Mouse (Mus musculus) midbrain, embryonic 14.5 days (tissue): ENCODE measurements around the gene Frmd4b. TPM values are rescaled to one million over a fixed set of nuclear protein-coding genes. Genes with fewer than 3 reads are reported as not detected.

Source experiments
- ATAC-seq: fragments of 200-750 bp; cut with Nextera tagmentation; 2 replicates; pipeline ENCODE4 v1.8.0; 2017; ENCODE audit warnings: moderate number of reproducible peaks, moderate library complexity; ENCODE audit not compliant: low FRiP score, low TSS enrichment
- DNase-seq: peaks from one replicate; pipeline ENCODE4 v3.0.0-alpha.2; 2015
- H3K27ac ChIP-seq: fragments of 300-500 bp; sonication (generic); replicated peaks from 2 replicates; pipeline ENCODE4 v1.5.1; 2014; ENCODE audit warnings: mild to moderate bottlenecking, low read depth, low read length, moderate library complexity
- H3K27me3 ChIP-seq: fragments of 300-500 bp; sonication (generic); 2 replicates; pipeline ENCODE4 v1.6.1; 2014; ENCODE audit warnings: low read length, control low read depth, mixed read lengths; ENCODE audit not compliant: control insufficient read depth, insufficient read depth
- H3K36me3 ChIP-seq: fragments of 300-500 bp; sonication (generic); 2 replicates; pipeline ENCODE4 v1.6.1; 2014; ENCODE audit warnings: low read length, control low read depth; ENCODE audit not compliant: control insufficient read depth, insufficient read depth
- H3K4me1 ChIP-seq: fragments of 300-500 bp; sonication (generic); 2 replicates; pipeline ENCODE4 v1.6.1; 2014; ENCODE audit warnings: mild to moderate bottlenecking, antibody characterized with exemption, low read length, control low read depth; ENCODE audit not compliant: control insufficient read depth, insufficient read depth
- H3K4me2 ChIP-seq: fragments of 300-500 bp; sonication (generic); 2 replicates; pipeline ENCODE4 v1.6.1; 2014; ENCODE audit warnings: mild to moderate bottlenecking, low read length, moderate library complexity
- H3K4me3 ChIP-seq: fragments of 300-500 bp; sonication (generic); replicated peaks from 2 replicates; pipeline ENCODE4 v1.5.1; 2014; ENCODE audit warnings: low read depth, low read length
- H3K9ac ChIP-seq: fragments of 300-500 bp; sonication (generic); replicated peaks from 2 replicates; pipeline ENCODE4 v1.6.1; 2014; ENCODE audit warnings: mild to moderate bottlenecking, low read length, moderate library complexity
- H3K9me3 ChIP-seq: fragments of 300-500 bp; sonication (generic); 2 replicates; pipeline ENCODE4 v1.6.1; 2016; ENCODE audit warnings: low read length, control low read depth, mixed read lengths; ENCODE audit not compliant: control insufficient read depth
- WGBS: fragments of 180-500 bp; shearing (Covaris S2); extraction: QIAGEN DNeasy Blood & Tissue Kit; methylation state at CpG from one replicate; pipeline ENCODE4 v1.1.7; 2014; 5-methylcytosine and 5-hydroxymethylcytosine counted together
- polyA plus RNA-seq: library from polyadenylated mRNA; unstranded; fragments of >200 nt; fragmentation: Nextera tagmentation; extraction: Ambion mirVana; gene quantifications from 2 replicates; pipeline ENCODE4 v1.2.1, GENCODE M21; 2014

Gene Frmd4b
- polyA plus RNA-seq, 1 experiment from 2014 or later, result 21.7 TPM

- DNase-seq, result peak; percentile 96
- Histone ChIP-seq H3K4me2 (peak overlapping the region; percentile 24; the same call in 1 of the 2 replicates), H3K27me3 (no peaks in the 10 kb centered on the region), H3K9ac (no peak overlapping the region), H3K27ac (no peak overlapping the region), H3K4me3 (no peak overlapping the region), H3K9me3 (no peaks in the 10 kb centered on the region), H3K36me3 (no peaks in the 10 kb centered on the region), H3K4me1 (peaks cover 9% of the 10 kb centered on the region)
- peak; percentile 64; the same call in 1 of the 2 replicates for ATAC-seq
- 1% methylated on average over 11 of the region's 11 CpGs for WGBS
These were observed 94.2 kb downstream of the Frmd4b start for GRCm38 (mm10) chr6:97523118-97523517.

DNA sequence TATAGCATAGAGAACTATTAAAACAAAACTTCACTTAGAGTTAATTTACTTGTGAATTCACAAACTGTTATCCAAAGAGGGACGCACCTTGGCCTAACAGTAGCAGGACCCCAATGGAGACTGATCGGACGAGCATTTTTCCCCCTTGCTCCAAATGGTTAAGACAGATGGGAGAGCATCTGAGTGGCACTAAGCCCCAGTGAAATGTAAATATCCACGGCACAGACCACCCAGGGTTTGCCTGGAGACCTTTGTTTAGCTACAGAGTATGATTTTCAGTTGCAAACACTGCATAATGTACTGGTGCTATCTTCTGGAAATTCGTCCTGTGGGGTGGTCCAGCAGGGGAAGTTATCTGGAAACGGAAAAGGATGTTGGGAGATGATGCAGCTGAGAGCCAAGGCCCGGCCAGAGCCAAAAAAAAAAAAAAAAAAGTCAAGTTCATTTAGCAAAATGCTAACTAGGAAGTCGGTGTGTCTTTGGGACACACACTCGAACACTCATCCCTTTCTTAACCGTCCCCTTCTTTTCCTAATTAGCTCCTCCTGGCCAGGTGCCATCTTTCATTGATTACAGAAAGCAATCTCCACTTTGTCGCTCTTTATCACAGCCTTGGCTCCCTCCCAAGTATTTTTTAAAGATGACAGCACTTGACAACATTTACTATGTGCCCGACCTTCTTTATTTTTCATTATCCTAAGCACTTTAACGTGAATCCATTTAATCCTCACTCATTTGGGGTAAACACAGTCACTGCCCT lies 95.9 kb downstream of the Frmd4b start:
- no peak overlapping the region for H3K4me2 ChIP-seq
- no peak overlapping the region for H3K4me3 ChIP-seq
- no peaks in the 10 kb centered on the region for H3K9me3 ChIP-seq
- no peak overlapping the region for H3K9ac ChIP-seq
- H3K4me1 ChIP-seq, result peaks cover 16% of the 10 kb centered on the region
- WGBS, result 39% methylated on average over 13 of the region's 13 CpGs
- no peaks in the 10 kb centered on the region for H3K36me3 ChIP-seq
- no peak overlapping the region for H3K27ac ChIP-seq
- H3K27me3 ChIP-seq, result no peaks in the 10 kb centered on the region
- no peak for DNase-seq
- no peak for ATAC-seq

GRCm38 (mm10) chr6:97520566-97520965 lies 96.8 kb downstream of the Frmd4b start:
- Histone ChIP-seq H3K9me3 (no peaks in the 10 kb centered on the region), H3K27me3 (no peaks in the 10 kb centered on the region), H3K4me3 (no peak overlapping the region), H3K9ac (no peak overlapping the region), H3K4me2 (no peak overlapping the region), H3K36me3 (no peaks in the 10 kb centered on the region), H3K27ac (no peak overlapping the region), H3K4me1 (peaks cover 16% of the 10 kb centered on the region)
- no peak for ATAC-seq
- peak; percentile 69 for DNase-seq
- 38% methylated on average over 2 of the region's 2 CpGs for WGBS

- no peak for ATAC-seq
- 91% methylated on average over 10 of the region's 10 CpGs for whole genome bisulfite sequencing
These were observed 97.8 kb downstream of the Frmd4b start for GRCm38 (mm10) chr6:97519553-97519952.

DNA sequence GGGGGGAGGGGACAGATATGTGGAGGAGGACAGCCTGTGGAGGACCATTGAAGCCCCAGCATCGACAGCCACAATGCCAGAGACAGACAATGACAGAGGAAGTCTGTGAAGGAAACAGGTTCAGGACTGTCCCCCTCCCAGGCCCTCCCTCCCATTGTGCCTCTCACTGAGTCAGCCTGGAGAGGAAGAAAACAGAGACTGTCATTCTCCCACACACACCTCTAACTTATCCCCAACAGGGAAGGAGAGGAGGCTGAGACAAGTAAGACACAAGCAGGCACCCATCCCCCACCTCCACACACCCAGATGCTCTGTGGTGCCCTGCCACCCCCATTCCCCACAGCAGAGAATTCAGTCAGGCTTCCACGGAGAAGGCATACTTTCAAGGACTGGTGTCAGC lies 98.9 kb downstream of the Frmd4b start:
- no peak overlapping the region for H3K27ac ChIP-seq
- no peaks in the 10 kb centered on the region for H3K9me3 ChIP-seq
- 7% methylated on average over 2 of the region's 2 CpGs for WGBS
- no peak for ATAC-seq
- H3K4me3 ChIP-seq, result no peak overlapping the region
- H3K4me1 ChIP-seq, result peaks cover 16% of the 10 kb centered on the region
- no peak overlapping the region for H3K9ac ChIP-seq
- no peak for DNase-seq
- no peaks in the 10 kb centered on the region for H3K36me3 ChIP-seq
- H3K4me2 ChIP-seq, result no peak overlapping the region
- H3K27me3 ChIP-seq, result no peaks in the 10 kb centered on the region

More at GRCm38 (mm10) chr6:97519553-97519952, 97.8 kb downstream of the Frmd4b start:
- no peaks in the 10 kb centered on the region for H3K27me3 ChIP-seq
- DNase-seq, result no peak
- no peaks in the 10 kb centered on the region for H3K36me3 ChIP-seq
- no peak overlapping the region for H3K27ac ChIP-seq
- H3K4me1 ChIP-seq, result peaks cover 16% of the 10 kb centered on the region
- no peak overlapping the region for H3K4me2 ChIP-seq
- H3K4me3 ChIP-seq, result no peak overlapping the region
- no peak overlapping the region for H3K9ac ChIP-seq
- no peaks in the 10 kb centered on the region for H3K9me3 ChIP-seq

- no peaks in the 10 kb centered on the region for H3K27me3 ChIP-seq
- WGBS, result 55% methylated on average over 12 of the region's 12 CpGs
- no peak for DNase-seq
- ATAC-seq, result no peak
- H3K4me2 ChIP-seq, result no peak overlapping the region
- no peak overlapping the region for H3K4me3 ChIP-seq
- no peak overlapping the region for H3K27ac ChIP-seq
- no peak overlapping the region for H3K9ac ChIP-seq
- H3K9me3 ChIP-seq, result no peaks in the 10 kb centered on the region
- no peaks in the 10 kb centered on the region for H3K36me3 ChIP-seq
- peaks cover 13% of the 10 kb centered on the region for H3K4me1 ChIP-seq
These were observed 99.6 kb downstream of the Frmd4b start for GRCm38 (mm10) chr6:97517616-97518235.

GRCm38 (mm10) chr6:97516941-97517340 lies 100.4 kb downstream of the Frmd4b start:
- H3K4me1 ChIP-seq, result peaks cover 13% of the 10 kb centered on the region
- no peaks in the 10 kb centered on the region for H3K27me3 ChIP-seq
- DNase-seq, result no peak
- no peaks in the 10 kb centered on the region for H3K9me3 ChIP-seq
- H3K36me3 ChIP-seq, result no peaks in the 10 kb centered on the region
- H3K4me3 ChIP-seq, result no peak overlapping the region
- H3K27ac ChIP-seq, result no peak overlapping the region
- no peak for ATAC-seq
- H3K9ac ChIP-seq, result no peak overlapping the region
- WGBS, result 83% methylated on average over 5 of the region's 5 CpGs
- H3K4me2 ChIP-seq, result no peak overlapping the region

DNA sequence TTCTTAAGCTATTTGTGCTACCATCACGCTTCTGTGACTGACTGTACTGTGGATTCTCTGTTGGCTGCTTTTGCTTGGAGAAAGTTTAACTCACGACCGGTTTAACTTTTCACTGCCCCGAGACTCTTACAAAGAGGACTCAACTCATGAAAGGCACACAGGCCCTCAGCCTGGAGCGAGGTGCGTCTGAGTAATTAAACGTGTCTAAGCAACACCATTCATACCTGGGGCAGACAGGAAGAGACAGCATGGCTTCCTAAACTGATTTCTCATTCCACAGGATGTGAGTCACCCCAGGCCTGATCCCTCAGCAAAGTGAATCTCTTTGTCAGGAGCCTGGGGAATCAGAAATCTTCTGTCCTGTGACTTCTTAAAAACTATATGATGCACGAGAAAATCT lies 106.6 kb downstream of the Frmd4b start:
- 60% methylated on average over 8 of the region's 8 CpGs for WGBS
- H3K27me3 ChIP-seq, result no peaks in the 10 kb centered on the region
- DNase-seq (no peak), ATAC-seq (no peak)
- H3K4me1 ChIP-seq, result no peaks in the 10 kb centered on the region
- no peak overlapping the region for H3K4me3 ChIP-seq
- H3K9me3 ChIP-seq, result no peaks in the 10 kb centered on the region
- no peak overlapping the region for H3K9ac ChIP-seq
- H3K4me2 ChIP-seq, result no peak overlapping the region
- H3K36me3 ChIP-seq, result no peaks in the 10 kb centered on the region
- no peak overlapping the region for H3K27ac ChIP-seq

- no peak overlapping the region for H3K4me2 ChIP-seq
- no peaks in the 10 kb centered on the region for H3K4me1 ChIP-seq
- no peaks in the 10 kb centered on the region for H3K27me3 ChIP-seq
- no peak for ATAC-seq
- no peaks in the 10 kb centered on the region for H3K36me3 ChIP-seq
- no peak overlapping the region for H3K4me3 ChIP-seq
- H3K9ac ChIP-seq, result no peak overlapping the region
- no peak overlapping the region for H3K27ac ChIP-seq
- DNase-seq, result no peak
- 92% methylated on average over 10 of the region's 10 CpGs for WGBS
- H3K9me3 ChIP-seq, result no peaks in the 10 kb centered on the region
These were observed 107.9 kb downstream of the Frmd4b start for GRCm38 (mm10) chr6:97509434-97509833.
